Mouse (Mus musculus) left cerebral cortex, postnatal 4 days (tissue): ENCODE results near the gene Ppp1r14d. TPM values are rescaled to one million over a fixed set of nuclear protein-coding genes. Genes with fewer than 3 reads are reported as not detected.
A peak's percentile ranks its signal among the peaks of the same experiment; 100 is the strongest.

Experiments used
- DNase-seq: peaks from one replicate; pipeline ENCODE4 v3.0.0-alpha.2; 2022
- intact Hi-C: fragments of 180-260 bp; cut with DNase I; formaldehyde crosslinking; loops from one replicate; pipeline ENCODE4 v1.15.1; 2025
- total RNA-seq, 2 experiments: library from RNA; stranded (reverse); gene quantifications; 2 replicates each; pipeline ENCODE4 v1.2.3; 2021

Gene Ppp1r14d
- total RNA-seq, 2 experiments from 2014 or later, result not detected

- DNase-seq, result no peak
- intact Hi-C loops, result no loop called here
These were observed 7.6 kb upstream of the Ppp1r14d start, which contains the start of gene Spint1 for GRCm38 (mm10) chr2:119237210-119237870. Spint1 (plus strand) TSS chr2:119237362.

DNA sequence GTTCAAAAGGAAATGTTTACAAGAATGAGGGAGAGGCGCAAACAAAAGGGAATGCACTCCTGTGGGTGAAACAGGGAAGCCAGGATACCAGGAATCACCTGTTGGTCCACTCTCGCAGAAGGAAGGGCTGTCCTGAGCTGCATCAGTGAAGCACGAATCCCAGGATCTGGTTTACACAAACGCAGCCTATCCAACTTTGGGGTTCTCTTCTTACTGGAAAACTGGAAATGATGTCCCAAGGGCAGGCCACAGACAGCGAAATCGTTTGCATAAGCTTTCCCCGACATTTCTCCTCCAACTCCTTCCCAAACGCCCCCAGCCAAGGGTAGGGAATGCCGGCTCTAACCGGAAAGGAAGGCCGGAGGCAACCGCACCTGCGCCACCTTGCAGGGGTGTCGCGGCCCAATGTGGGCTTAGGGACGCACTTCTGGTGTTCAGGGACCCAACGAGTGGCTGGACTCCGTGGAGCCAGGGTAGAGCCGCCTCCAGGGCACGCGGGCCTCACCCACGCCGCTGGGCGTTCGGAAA lies 7.0 kb upstream of the Ppp1r14d start:
- intact Hi-C loops, result no loop called here
- no peak for DNase-seq

- intact Hi-C loops, result no loop called here
- DNase-seq, result no peak
These were observed 20.6 kb downstream of the Ppp1r14d start for GRCm38 (mm10) chr2:119209176-119209507.

DNA sequence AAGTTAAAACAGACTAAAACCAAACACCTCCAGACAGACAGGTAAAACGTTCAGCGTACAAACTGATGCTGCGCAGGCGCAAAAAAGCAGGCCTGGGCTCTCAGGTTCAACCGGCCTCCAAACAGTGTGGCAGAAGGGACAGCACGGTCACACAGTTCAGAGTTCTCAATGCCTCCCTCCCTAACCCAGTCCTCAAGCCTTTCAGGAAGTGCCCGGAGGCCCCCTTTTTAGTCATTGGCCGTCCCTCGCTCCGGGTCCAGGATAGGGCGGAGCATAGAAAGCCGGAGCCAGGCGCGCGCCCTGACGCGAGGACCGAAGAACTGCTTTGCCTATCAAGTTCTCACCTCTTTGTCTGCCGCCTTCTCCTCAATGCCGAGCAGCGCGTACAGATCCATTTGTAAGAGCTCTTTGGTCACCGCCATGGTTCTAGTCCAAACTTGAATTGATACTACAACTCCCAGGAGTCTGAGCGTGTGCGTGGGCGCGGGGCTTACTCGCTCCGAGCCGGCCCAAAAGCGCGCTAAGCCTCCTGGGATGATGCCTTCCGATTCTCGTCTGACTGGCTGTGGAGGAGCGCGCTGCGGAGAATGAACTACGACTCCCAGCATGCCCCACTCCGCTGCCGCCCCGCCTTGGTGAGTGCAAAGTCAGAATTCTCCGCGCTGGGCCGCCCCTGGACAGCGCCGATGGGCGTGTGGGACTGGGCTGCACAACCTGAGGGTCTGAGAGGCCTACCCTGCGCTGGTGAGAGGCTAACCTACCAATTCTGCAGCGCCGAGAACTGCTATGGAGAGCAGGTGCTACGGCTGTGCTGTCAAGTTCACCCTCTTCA lies 21.1 kb downstream of the Ppp1r14d start, which contains the start of the genes Zfyve19 and Dnajc17:
Gene Zfyve19, plus strand, starts transcription at position 274 of the 832 bp plus-strand sequence.
Gene Dnajc17, minus strand, starts transcription at position 452 of the 832 bp plus-strand sequence.
- intact Hi-C loops, result no loop called here
- peak; percentile 96 for DNase-seq

GRCm38 (mm10) chr2:119207961-119208343 lies 21.8 kb downstream of the Ppp1r14d start:
- intact Hi-C loops, result no loop called here
- DNase-seq, result no peak

- intact Hi-C loops, result no loop called here
- DNase-seq, result no peak
These were observed 25.7 kb downstream of the Ppp1r14d start for GRCm38 (mm10) chr2:119203871-119204460.

DNA sequence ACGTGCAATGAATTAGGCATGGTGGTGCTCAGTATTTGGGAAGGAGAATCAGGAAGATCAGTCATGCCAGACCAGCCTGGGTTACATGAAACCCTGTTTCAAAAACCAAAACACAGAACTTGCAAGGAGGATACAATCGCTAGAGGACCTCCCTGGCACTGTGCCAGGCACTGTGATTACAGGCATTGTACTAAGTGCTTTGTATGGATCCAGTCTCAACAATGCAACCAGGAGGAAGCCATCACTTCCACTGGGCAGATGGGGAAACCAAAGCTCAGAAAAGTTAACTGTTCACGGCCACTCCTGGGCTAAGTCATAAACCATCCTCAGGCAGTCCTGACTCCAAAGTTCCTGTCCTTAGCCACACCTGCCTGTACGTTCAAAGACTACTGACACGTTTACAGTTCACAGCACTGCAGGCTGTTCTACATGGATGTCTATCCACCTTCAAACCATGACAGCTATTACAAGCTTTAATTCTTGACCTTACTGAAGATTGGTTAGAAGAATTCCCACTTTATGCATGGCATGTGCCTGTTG lies 26.7 kb downstream of the Ppp1r14d start:
- intact Hi-C loops, result no loop called here
- DNase-seq, result peak; percentile 21

GRCm38 (mm10) chr2:119198934-119199333 lies 30.8 kb downstream of the Ppp1r14d start:
- no peak for DNase-seq
- intact Hi-C loops, result no loop called here

- intact Hi-C loops, result no loop called here
These were observed 31.7 kb downstream of the Ppp1r14d start for GRCm38 (mm10) chr2:119198049-119198448.

DNA sequence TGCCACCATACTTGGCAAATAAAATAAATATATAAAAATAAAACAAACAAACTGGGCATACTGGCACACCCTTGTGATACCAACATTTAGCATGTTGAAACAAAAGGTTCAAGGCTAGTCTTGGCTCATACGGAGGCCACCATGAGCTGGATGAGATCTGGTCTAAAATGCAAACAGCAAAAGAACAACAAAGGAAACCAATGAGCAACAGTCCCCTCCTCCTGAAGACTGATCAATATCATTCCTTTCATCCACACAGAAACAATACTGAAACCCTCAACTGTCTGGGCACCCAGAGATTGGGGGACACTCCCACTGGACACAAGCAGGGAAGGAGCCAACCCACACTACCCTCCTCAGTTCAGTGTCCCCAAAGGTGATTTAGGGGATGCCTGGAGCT lies 32.2 kb downstream of the Ppp1r14d start:
- intact Hi-C loops, result no loop called here
- DNase-seq, result no peak

More at GRCm38 (mm10) chr2:119198049-119198448, 31.7 kb downstream of the Ppp1r14d start:
- DNase-seq, result no peak

DNA sequence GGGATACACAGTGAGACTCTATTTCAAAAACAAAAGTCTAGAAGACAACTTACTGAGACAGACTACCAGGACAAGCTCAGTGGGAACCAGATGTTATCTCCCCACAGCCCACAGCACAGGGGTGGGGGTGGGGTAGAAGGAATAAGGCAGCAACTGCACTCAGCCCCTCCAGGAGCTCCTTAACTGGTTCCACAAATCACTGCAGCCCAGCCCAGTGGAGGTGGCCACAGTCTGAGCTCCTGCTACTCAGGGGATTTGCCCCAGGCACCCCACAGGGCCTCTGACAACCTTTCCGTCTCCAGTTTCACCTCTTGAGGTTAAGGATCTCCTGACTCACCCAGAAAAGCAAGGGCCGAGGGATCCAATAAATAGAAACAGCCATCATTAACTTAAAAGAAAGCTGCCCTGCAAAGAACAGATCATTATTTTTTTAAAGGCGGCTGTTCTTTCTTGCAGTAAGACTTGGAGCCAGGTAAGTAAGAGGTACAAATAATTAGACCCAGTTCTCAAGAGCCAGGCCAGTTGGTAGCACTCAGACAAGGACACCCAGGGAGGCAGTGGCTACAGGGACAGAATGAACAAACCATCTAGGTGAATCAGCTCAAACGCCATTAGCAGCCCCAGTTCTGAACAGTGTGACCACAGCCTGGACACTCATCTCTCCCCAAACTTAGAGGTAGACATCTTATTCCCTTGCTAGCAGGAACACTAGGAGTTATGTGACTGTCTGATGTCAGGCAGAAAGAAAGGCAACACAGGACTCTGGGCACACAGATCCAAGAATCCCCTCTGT lies 33.2 kb downstream of the Ppp1r14d start:
- DNase-seq, result no peak
- intact Hi-C loops, result no loop called here

DNA sequence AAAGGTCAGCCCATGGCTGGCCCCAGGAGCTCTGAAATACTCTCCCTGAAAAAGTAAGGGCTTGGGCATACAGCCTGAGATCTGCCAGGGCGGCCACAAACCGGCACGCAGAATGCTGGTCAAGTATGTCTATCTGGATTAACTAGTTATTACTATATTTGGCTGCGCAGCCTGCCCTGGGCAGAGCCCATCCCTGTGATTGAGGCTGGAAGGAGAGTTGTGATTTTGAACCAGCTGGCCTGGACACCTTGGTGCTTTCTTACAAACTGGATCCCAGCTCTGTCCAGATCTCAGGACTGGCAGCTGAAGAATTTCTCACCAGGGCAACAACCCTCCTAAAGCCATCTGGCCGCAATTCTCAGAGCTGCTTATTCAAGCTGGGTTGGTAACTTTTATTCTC lies 35.6 kb downstream of the Ppp1r14d start:
- no peak for DNase-seq
- intact Hi-C loops, result no loop called here

DNA sequence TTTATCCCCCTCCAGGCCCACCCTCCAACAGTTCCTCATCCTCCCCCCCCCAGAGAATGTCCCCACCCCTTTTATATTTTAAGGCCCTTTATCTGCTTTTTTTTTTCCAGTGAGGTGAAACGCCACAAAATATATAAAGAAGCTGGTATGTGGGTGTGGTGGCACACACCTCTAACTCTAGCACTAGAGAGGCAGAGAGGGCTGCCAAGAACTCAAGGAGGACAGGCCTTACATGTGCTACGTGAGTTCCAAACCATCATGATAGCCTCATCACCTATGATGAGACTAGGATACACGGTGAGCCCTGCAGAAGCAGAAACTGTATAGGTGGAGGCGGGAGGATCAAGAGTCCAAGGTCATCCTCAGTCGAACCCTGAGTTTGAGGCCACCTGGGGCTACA lies 38.7 kb downstream of the Ppp1r14d start:
- intact Hi-C loops, result no loop called here
- DNase-seq, result no peak

DNA sequence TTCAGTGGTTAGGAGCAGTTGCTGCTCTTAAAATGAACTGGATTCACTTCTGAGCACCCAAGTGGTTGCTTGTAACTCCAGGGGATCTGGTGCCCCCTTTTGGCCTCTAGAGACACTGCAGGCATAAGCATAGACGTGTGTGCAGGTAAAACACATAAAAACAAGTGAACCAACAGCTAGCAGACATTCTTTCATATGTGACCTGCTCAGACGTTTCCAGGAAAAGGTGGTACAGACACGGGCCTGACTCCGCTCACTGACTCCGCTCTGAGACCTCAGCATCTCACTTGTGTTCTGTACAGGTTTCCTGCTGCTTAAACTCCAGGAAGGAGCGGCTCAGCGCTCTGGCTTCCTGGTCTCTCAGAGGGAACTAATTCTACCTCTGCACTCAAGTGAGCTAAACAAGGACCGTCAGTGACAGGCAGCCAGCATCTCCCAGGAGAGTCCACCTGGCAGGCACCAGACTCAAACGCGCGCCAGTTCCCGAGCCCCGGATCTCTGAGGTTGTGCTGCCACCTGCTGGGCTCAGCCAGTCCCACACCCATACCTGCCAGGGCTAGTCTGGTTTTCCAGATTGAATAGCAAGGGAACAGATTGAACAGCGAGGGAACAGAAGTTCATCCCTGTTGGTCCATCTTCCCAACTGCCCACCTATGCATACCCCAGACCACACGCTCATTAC lies 40.5 kb downstream of the Ppp1r14d start:
- intact Hi-C loops, result no loop called here
- peak; percentile 92 for DNase-seq

DNA sequence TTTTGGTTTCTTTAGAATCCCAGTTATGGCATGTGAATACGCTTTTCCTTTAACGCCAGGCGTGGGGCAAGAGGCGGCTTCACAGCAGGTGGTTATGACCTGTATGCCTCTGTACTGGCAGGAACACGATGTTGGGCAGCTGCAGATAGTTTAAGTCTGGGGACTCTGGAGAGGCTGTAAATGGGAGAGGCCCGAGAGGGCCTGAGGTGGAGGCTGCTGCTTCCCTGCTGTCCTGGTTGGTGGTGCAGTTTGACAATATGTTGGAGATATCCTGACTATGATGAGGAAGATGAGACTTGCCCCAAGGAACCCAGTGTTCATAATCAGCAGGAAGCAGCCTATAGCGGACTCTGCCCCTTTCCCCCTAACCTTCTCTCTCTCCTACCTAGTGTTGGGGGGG lies 46.8 kb downstream of the Ppp1r14d start:
- no peak for DNase-seq
- intact Hi-C loops, result no loop called here

DNA sequence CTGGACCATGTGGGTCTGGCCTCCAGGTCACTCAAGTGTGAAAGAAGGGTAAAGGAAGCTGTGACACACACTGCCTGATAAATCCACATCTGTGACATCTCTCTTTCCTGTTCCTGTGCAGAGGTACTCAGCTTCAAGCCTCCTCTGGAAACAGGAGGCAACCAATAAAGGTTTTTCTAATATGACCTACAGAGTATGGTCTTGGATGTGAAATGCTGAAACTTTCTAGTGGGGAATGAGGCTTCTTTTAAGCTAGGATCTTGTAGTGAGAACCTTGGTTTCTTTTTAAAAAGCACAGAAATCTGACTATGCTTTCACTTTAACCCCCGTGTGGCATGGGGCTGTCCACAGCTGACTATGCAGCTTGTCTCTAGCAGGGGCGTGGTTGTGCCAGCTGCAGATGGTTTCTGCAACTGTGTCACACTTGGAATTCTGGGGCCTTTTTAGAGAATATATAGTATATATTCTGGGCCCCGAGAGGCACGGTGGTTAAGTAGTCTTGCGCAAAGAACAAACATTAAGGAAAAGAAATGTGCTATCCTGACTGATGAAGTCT lies 52.2 kb downstream of the Ppp1r14d start:
- DNase-seq, result no peak
- intact Hi-C loops, result no loop called here

- DNase-seq, result no peak
- intact Hi-C loops, result no loop called here
These were observed 52.9 kb downstream of the Ppp1r14d start for GRCm38 (mm10) chr2:119176761-119177160.

GRCm38 (mm10) chr2:119175614-119176013 lies 54.1 kb downstream of the Ppp1r14d start:
- intact Hi-C loops, result no loop called here
- DNase-seq, result no peak

DNA sequence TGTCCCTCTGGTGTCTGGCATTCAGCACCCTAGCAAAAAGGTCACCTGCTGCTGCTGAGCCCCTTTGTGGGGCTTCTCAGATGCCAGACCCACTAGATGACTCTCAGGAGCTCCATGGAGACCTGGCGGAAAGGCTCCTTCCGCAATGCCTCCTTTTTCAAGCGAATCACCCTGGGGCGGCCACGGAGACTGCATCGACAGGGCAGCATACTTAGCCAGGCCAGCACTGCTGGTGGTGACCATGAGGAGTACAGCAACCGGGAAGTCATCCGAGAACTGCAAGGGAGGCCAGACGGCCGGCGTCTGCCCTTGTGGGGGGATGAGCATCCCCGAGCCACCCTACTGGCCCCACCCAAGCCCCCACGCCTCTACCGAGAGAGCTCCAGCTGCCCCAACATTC lies 54.8 kb downstream of the Ppp1r14d start:
- DNase-seq, result no peak
- intact Hi-C loops, result no loop called here
